28 mouse cellular contexts compared by ENCODE assay signal in the genomic region with DNA sequence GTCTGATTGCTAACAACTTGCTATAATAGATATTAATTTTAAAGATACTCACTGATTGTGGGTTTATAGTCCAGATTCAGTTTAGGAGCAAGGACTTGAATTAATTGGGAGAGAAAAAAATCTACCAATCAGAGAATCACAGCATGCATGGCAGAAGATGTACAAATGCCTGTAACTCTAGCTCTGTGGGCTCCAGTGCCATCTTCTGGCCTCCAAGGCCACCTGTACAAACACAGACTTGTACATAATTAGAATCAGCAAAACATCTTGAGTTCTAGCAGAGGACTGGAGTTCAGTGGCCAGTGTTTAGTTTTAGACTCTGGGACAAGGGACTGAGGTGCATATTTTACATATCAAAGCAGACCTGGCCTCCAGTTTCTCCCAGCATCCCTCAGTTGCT. TPM values are rescaled to one million over a fixed set of nuclear protein-coding genes. Genes with fewer than 3 reads are reported as not detected.
"Had no signal": no experiment of that assay in that cellular context is flagged by ENCODE, and none has a peak within 500 bp of the region (broad histone marks: within the 10 kb centered on the region; RNA-seq: fewer than 3 reads in every experiment).

No protein-coding gene starts in this region.

- H3K36me3 ChIP-seq: heart, embryonic 13.5 days; heart, embryonic 15.5 days; hindbrain, embryonic 13.5 days; hindbrain, embryonic 15.5 days; kidney, embryonic 15.5 days; limb, embryonic 13.5 days; limb, embryonic 15.5 days; liver, embryonic 13.5 days; liver, embryonic 15.5 days had no signal

- H3K4me2 ChIP-seq: heart, embryonic 11.5 days; heart, embryonic 13.5 days; heart, embryonic 15.5 days; hindbrain, embryonic 13.5 days; hindbrain, embryonic 15.5 days; kidney, embryonic 15.5 days; limb, embryonic 13.5 days; limb, embryonic 15.5 days; liver, embryonic 13.5 days; liver, embryonic 15.5 days had no signal

- H3K4me3 ChIP-seq: heart, adult 2 months; heart, embryonic 13.5 days; heart, embryonic 15.5 days; hindbrain, embryonic 13.5 days; hindbrain, embryonic 15.5 days; kidney, embryonic 15.5 days; limb, embryonic 13.5 days; limb, embryonic 15.5 days; liver, embryonic 13.5 days; liver, embryonic 15.5 days had no signal

- H3K27me3 ChIP-seq: heart, embryonic 13.5 days; heart, embryonic 15.5 days; hindbrain, embryonic 13.5 days; hindbrain, embryonic 15.5 days; kidney, embryonic 15.5 days; limb, embryonic 13.5 days; limb, embryonic 15.5 days; liver, embryonic 13.5 days; liver, embryonic 15.5 days had no signal

- DNase-seq: forebrain, postnatal 0 days; gastrocnemius, postnatal 14 days; gastrocnemius, postnatal 36 days; heart, adult 11 months; heart, adult 2 months; heart, postnatal 14 days; heart, postnatal 36 days; layer of hippocampus, adult 9-11 months; layer of hippocampus, postnatal 36 days; left cerebral cortex, postnatal 4 days; liver, embryonic 13.5 days; lung, adult 18-20 months had no signal

- H3K27ac ChIP-seq: heart, adult 2 months; heart, embryonic 13.5 days; heart, embryonic 15.5 days; hindbrain, embryonic 13.5 days; hindbrain, embryonic 15.5 days; hindbrain, postnatal 0 days; kidney, embryonic 15.5 days; limb, embryonic 13.5 days; limb, embryonic 15.5 days; liver, embryonic 13.5 days; liver, embryonic 15.5 days had no signal

- H3K4me1 ChIP-seq: heart, embryonic 13.5 days; heart, embryonic 15.5 days; hindbrain, embryonic 13.5 days; hindbrain, embryonic 15.5 days; kidney, embryonic 15.5 days; limb, embryonic 13.5 days; limb, embryonic 15.5 days; liver, embryonic 13.5 days; liver, embryonic 15.5 days had no signal

- H3K9ac ChIP-seq: forebrain, postnatal 0 days; heart, embryonic 13.5 days; heart, embryonic 15.5 days; hindbrain, embryonic 13.5 days; hindbrain, embryonic 15.5 days; kidney, embryonic 15.5 days; limb, embryonic 13.5 days; limb, embryonic 15.5 days; liver, embryonic 13.5 days; liver, embryonic 15.5 days had no signal

- H3K9me3 ChIP-seq: liver, embryonic 15.5 days had no signal

- ATAC-seq: forebrain, postnatal 0 days; hindbrain, postnatal 0 days; intestine, embryonic 16.5 days had no signal

RNA-seq across cellular contexts. Expression of gene Cyp3a25, which starts 42.3 kb away (rescaled TPM):
- polyA plus RNA-seq: forebrain, postnatal 0 days; gonadal fat pad, adult 2 months; heart, adult 2 months; heart, embryonic 11.5 days; heart, embryonic 13.5 days; heart, embryonic 15.5 days; heart, postnatal 0 days; hindbrain, embryonic 11.5 days; hindbrain, embryonic 13.5 days; hindbrain, embryonic 15.5 days; hindbrain, postnatal 0 days; intestine, embryonic 14.5 days; intestine, embryonic 16.5 days; kidney, embryonic 15.5 days; limb, embryonic 11.5 days; limb, embryonic 13.5 days; limb, embryonic 15.5 days; liver, embryonic 13.5 days had no signal
